Mouse (Mus musculus) intestine, postnatal 0 days (tissue): ENCODE measurements at regions not wholly inside any gene's neighbourhood (a gene's known extent, or its start where the extent isn't known, plus 50 kb on each side); places are given as distances from the start of the nearest gene placed in this dataset.

Experiments used
- ATAC-seq: fragments of 200-750 bp; cut with Nextera tagmentation; 2 replicates; pipeline ENCODE4 v1.8.0; 2017; ENCODE audit warnings: mild to moderate bottlenecking, moderate TSS enrichment, moderate library complexity
- H3K27ac ChIP-seq: fragments of 300-500 bp; sonication (generic); 2 replicates; pipeline ENCODE4 v1.5.1; 2014; ENCODE audit warnings: mild to moderate bottlenecking, low read depth, low read length, moderate library complexity
- H3K27me3 ChIP-seq: fragments of 300-500 bp; sonication (generic); replicated peaks from 2 replicates; pipeline ENCODE4 v1.6.1; 2014; ENCODE audit warnings: low read length, mixed read lengths; ENCODE audit not compliant: control insufficient read depth, insufficient read depth
- H3K36me3 ChIP-seq: fragments of 300-500 bp; sonication (generic); 2 replicates; pipeline ENCODE4 v1.6.1; 2014; ENCODE audit warnings: mild to moderate bottlenecking, moderate library complexity; ENCODE audit not compliant: control insufficient read depth, insufficient read depth
- H3K4me1 ChIP-seq: fragments of 300-500 bp; sonication (generic); replicated peaks from 2 replicates; pipeline ENCODE4 v1.6.1; 2014; ENCODE audit warnings: antibody characterized with exemption, low read length, mixed read lengths; ENCODE audit not compliant: control insufficient read depth, insufficient read depth
- H3K4me2 ChIP-seq: fragments of 300-500 bp; sonication (generic); replicated peaks from 2 replicates; pipeline ENCODE4 v1.6.1; 2014; ENCODE audit warnings: low read depth, mild to moderate bottlenecking, moderate library complexity
- H3K4me3 ChIP-seq: fragments of 300-500 bp; sonication (generic); 2 replicates; pipeline ENCODE4 v1.5.1; 2014; ENCODE audit warnings: low read depth, low read length
- H3K9ac ChIP-seq: fragments of 300-500 bp; sonication (generic); 2 replicates; pipeline ENCODE4 v1.6.1; 2014; ENCODE audit warnings: mild to moderate bottlenecking, low read depth, low read length
- H3K9me3 ChIP-seq: fragments of 300-500 bp; sonication (generic); 2 replicates; pipeline ENCODE4 v1.6.1; 2016; ENCODE audit warnings: mixed run types; ENCODE audit not compliant: control insufficient read depth
- CTCF ChIP-seq: sonication (generic); IDR thresholded peaks from 2 replicates; pipeline ENCODE4 v1.5.1; 2016; ENCODE audit warnings: low read depth, mild to moderate bottlenecking, control low read depth, antibody characterized with exemption, moderate library complexity
- WGBS: fragments of 180-500 bp; shearing (Covaris S2); extraction: QIAGEN DNeasy Blood & Tissue Kit; methylation state at CpG from one replicate; pipeline ENCODE4 v1.1.7; 2014; 5-methylcytosine and 5-hydroxymethylcytosine counted together

DNA sequence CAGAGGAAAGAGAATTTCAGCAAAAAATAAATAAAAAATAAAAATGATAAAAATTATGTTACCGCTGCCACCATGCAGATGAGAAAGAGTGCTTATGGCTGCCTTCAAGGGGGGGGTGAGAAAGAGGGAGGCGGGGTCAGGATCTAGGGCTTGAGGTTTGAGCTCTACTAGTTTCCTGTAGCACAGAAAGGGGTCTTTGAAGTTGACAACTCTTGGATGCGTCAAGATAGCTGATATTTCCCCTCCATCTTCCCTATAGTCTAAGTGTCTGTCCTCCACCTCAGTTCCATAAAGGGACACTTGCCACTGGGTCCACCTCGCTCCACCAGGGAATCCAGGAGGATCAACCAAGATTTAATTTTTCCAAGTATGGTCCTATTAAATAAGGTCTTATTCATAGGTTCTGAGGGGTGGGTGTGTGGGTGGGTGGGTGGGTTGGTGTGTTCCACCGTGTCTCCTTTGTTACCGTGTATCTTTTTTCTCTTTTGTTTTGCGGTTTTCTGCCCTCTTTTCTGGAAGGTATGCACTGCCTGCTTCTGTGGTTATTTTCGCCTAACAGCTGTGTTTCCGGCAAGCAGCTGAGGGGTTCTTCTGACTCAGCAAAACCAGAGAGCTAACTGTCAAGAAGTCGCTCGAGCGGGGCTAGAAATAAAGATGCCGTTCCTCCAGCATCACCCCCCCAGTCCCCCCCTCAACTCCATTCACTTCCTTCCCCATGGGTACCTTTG lies 114.8 kb downstream of the 2410131K14Rik start:
- H3K27ac ChIP-seq = no peak overlapping the region
- H3K4me2 ChIP-seq = no peak overlapping the region
- H3K4me1 ChIP-seq = no peaks in the 10 kb centered on the region
- H3K9ac ChIP-seq = no peak overlapping the region
- no peak overlapping the region for H3K4me3 ChIP-seq
- whole genome bisulfite sequencing = 52% methylated on average over 13 of the region's 13 CpGs
- H3K36me3 ChIP-seq = no peaks in the 10 kb centered on the region
- H3K9me3 ChIP-seq = no peaks in the 10 kb centered on the region
- no peak for TF ChIP-seq CTCF
- 0 out of 2 replicates have a peak, but pooled peaks cover 4% of the 10 kb centered on the region for H3K27me3 ChIP-seq
- no peak for ATAC-seq

DNA sequence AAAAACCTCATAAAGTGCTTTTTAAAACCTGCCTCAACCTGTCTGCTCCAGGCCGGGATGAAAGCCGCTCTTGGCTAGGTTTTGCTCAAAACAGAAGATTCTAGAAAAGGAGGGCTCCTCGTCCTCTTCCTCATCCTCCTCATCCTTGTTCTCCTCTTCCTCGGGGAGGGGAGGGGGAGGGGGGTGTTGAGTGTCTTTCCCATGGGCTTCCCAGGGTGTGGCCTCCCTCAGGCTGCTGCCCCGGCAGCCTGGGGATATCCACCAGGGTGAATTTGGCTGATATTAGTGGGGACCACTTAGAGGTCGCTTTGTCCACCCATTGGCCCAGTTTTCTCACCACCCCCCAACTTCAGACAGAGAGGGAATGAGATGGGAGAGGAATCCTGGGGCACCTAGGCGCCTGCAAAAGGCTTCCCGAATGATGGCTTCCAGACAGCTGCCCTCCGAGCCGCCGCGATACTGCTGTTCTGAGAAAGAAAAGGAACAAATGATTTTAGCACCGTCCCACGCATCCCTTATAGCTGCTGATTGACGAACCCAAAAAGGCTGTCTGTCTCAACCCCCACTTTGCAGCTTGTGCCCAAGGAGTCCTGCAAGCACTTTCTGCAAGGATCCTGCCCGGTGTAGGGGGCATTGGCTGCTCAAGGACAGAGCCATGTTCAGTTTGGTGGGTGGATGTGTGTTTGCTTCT lies 115.5 kb downstream of the 2410131K14Rik start:
- Histone ChIP-seq H3K4me2 (no peak overlapping the region), H3K27me3 (0 out of 2 replicates have a peak, but pooled peaks cover 4% of the 10 kb centered on the region), H3K9me3 (no peaks in the 10 kb centered on the region), H3K4me3 (no peak overlapping the region), H3K4me1 (no peaks in the 10 kb centered on the region), H3K9ac (no peak overlapping the region), H3K36me3 (no peaks in the 10 kb centered on the region), H3K27ac (no peak overlapping the region)
- 78% methylated on average over 15 of the region's 16 CpGs for WGBS
- no peak for ATAC-seq
- no peak for TF ChIP-seq CTCF

DNA sequence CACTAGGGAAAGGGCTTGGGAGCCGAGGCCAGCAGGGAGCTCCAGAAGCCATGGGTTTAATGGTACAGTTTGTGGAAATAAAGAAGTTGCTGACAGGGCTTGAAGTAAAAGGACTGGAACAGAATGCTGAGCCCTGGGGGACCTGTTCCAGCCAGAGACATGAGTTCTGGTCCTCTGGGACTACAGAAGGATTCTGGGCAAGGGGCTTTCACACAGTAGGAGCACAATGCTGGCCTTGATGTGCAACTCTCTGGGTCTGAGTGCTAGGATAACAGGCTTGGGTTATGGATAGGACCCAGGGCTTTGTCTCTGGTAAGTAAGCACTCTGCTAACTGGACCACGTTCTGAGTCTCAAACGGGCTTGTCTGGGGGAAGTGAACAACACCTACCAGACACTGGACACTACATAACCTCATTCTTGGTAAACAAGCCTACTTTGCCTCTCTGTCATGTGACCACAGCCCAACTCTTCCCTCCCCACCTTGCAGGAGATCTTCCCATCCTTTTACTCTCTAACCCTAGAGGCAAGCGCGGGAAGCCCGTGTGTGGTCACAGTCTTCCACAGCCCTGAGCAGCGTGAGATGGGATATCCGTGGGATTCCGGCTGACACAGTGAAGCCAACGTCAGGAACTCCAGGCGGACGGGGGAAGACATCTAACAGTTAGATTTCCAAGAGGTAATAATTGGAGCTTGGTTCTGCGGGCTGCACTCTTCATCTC lies 116.3 kb downstream of the 2410131K14Rik start:
- 75% methylated on average over 13 of the region's 13 CpGs for WGBS
- ATAC-seq = no peak
- no peak for TF ChIP-seq CTCF
- Histone ChIP-seq H3K4me3 (no peak overlapping the region), H3K9ac (no peak overlapping the region), H3K27me3 (0 out of 2 replicates have a peak, but pooled peaks cover 4% of the 10 kb centered on the region), H3K4me2 (no peak overlapping the region), H3K36me3 (no peaks in the 10 kb centered on the region), H3K9me3 (no peaks in the 10 kb centered on the region), H3K4me1 (no peaks in the 10 kb centered on the region), H3K27ac (no peak overlapping the region)

DNA sequence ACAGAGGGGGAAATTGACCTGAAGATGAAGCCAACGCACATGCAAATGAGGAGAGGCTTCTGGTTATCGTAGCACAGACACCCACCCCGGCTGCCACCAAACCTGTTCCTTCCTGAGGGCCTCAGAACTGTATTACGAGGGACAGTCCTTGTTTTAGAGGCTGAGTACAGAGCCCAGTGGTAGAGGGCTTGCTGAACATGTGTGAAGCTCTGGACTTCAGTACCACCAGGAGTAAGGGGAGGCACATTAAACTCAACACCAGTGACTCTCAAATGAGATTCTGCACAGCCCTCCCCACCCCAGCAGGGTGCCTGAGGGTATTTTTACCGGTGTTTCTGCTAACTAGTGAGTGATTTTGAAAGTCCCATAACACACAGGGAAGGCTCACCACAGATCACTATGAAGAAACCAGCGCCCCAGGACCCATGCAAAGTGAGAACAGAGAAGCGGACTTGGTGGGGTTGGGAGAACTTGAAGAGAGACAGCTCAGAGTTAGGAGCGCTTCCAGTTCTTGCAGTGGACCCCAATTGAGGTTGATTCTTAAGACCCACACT lies 116.9 kb downstream of the 2410131K14Rik start:
- TF ChIP-seq CTCF = no peak
- Histone ChIP-seq H3K27ac (no peak overlapping the region), H3K4me2 (no peak overlapping the region), H3K36me3 (no peaks in the 10 kb centered on the region), H3K9me3 (no peaks in the 10 kb centered on the region), H3K9ac (no peak overlapping the region), H3K4me1 (no peaks in the 10 kb centered on the region), H3K27me3 (0 out of 2 replicates have a peak, but pooled peaks cover 4% of the 10 kb centered on the region), H3K4me3 (no peak overlapping the region)
- no peak for ATAC-seq
- WGBS = 72% methylated on average over 8 of the region's 8 CpGs

DNA sequence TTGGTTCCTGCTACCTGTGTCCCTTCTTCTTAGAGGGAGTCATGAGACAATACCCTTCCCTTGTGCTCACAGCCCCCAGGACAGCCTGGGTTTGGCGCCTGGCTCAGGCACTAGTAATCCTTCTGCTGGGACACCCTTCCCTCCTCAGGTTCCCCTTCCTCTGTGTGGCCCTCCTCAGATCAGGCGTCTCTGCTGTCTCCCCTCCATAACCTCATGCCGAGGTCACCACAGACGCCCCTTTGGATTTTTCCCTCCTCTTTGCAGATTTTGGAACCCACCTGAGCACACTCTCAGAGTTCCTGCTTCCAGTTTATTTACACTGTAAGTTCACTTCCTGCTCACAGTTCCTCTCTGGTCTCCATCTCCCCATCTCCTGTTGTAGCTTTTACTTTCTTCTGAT lies 117.7 kb downstream of the 2410131K14Rik start:
- 0 out of 2 replicates have a peak, but pooled peaks cover 4% of the 10 kb centered on the region for H3K27me3 ChIP-seq
- TF ChIP-seq CTCF = no peak
- no peaks in the 10 kb centered on the region for H3K36me3 ChIP-seq
- no peak overlapping the region for H3K4me3 ChIP-seq
- 60% methylated on average over 4 of the region's 4 CpGs for whole genome bisulfite sequencing
- H3K27ac ChIP-seq = no peak overlapping the region
- H3K4me1 ChIP-seq = no peaks in the 10 kb centered on the region
- no peak overlapping the region for H3K4me2 ChIP-seq
- H3K9me3 ChIP-seq = no peaks in the 10 kb centered on the region
- no peak overlapping the region for H3K9ac ChIP-seq
- no peak for ATAC-seq

GRCm38 (mm10) chr5:118363154-118363553 lies 118.1 kb downstream of the 2410131K14Rik start:
- 0 out of 2 replicates have a peak, but pooled peaks cover 4% of the 10 kb centered on the region for H3K27me3 ChIP-seq
- no peak overlapping the region for H3K4me2 ChIP-seq
- no peak overlapping the region for H3K9ac ChIP-seq
- H3K4me1 ChIP-seq = no peaks in the 10 kb centered on the region
- no peak for ATAC-seq
- H3K9me3 ChIP-seq = no peaks in the 10 kb centered on the region
- H3K27ac ChIP-seq = no peak overlapping the region
- no peak for TF ChIP-seq CTCF
- H3K4me3 ChIP-seq = no peak overlapping the region
- no peaks in the 10 kb centered on the region for H3K36me3 ChIP-seq
- 48% methylated on average over 6 of the region's 6 CpGs for WGBS
